Mouse (Mus musculus): ENCODE measurements at regions not wholly inside any gene's neighbourhood (a gene's known extent, or its start where the extent isn't known, plus 50 kb on each side); places are given as distances from the start of the nearest gene placed in this dataset.

GRCm38 (mm10) chr17:64209640-64210039 lies 122.1 kb downstream of the Pja2 start:
- TF ChIP-seq CTCF (IDR thresholded peaks at IDR 0.05) (no peak), EP300 (IDR thresholded peaks at IDR 0.05) (no peak)
